Mouse (Mus musculus): Measurements from ENCODE around the gene Ccr6. TPM values are rescaled to one million over a fixed set of nuclear protein-coding genes. Genes with fewer than 3 reads are reported as not detected.

Ccr6 gene
- polyA plus RNA-seq, 1 experiment from 2014 or later, result 0.11 TPM

DNA sequence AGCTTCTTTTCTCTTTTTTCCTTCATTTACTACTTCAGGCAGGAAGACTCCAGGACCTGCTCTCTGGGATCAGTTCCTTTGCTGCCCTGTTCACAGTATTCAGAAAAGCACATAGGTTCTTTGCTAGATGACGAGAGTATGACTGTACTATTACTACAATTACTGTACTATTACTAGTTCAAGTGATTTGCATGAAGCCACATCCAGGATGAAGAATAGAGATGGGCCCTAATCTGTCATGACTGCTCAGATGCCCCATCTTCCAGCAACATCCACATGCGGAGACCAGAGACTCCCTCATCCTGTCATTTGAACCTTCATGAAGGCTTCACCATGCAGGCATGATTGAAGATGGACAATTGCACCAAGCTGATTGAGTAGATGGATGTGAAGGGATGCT, 26.1 kb upstream of the Ccr6 start:
- H3K27ac ChIP-seq (ENCODE audit: low read depth, low read length), result no peak overlapping the region
- ATAC-seq (ENCODE audit: low FRiP score) (no peak), DNase-seq (ENCODE audit: low spot score, missing footprints) (peak; percentile 12)
- no peak overlapping the region for H3K4me3 ChIP-seq (ENCODE audit: low read depth, low read length)
- H3K4me2 ChIP-seq, result no peak overlapping the region
- WGBS, result 88% methylated on average over 2 of the region's 2 CpGs
- H3K36me3 ChIP-seq (ENCODE audit: control insufficient read depth, insufficient read depth, low read length), result no peaks in the 10 kb centered on the region
- H3K4me1 ChIP-seq (ENCODE audit: control insufficient read depth, insufficient read depth, low read length), result no peaks in the 10 kb centered on the region
- no peak overlapping the region for H3K9ac ChIP-seq (ENCODE audit: low read length)
- no peaks in the 10 kb centered on the region for H3K27me3 ChIP-seq (ENCODE audit: control insufficient read depth, insufficient read depth, low read length)
- no peaks in the 10 kb centered on the region for H3K9me3 ChIP-seq (ENCODE audit: control insufficient read depth, low read length)

GRCm38 (mm10) chr17:8210170-8210569, 25.7 kb upstream of the Ccr6 start:
- no peak for ATAC-seq (ENCODE audit: low FRiP score)
- no peaks in the 10 kb centered on the region for H3K9me3 ChIP-seq (ENCODE audit: control insufficient read depth, low read length)
- H3K27ac ChIP-seq (ENCODE audit: low read depth, low read length), result no peak overlapping the region
- H3K4me2 ChIP-seq, result no peak overlapping the region
- no peaks in the 10 kb centered on the region for H3K27me3 ChIP-seq (ENCODE audit: control insufficient read depth, insufficient read depth, low read length)
- no peak overlapping the region for H3K4me3 ChIP-seq (ENCODE audit: low read depth, low read length)
- WGBS, result 45% methylated on average over 3 of the region's 3 CpGs
- H3K9ac ChIP-seq (ENCODE audit: low read length), result no peak overlapping the region
- no peaks in the 10 kb centered on the region for H3K36me3 ChIP-seq (ENCODE audit: control insufficient read depth, insufficient read depth, low read length)
- DNase-seq (ENCODE audit: low spot score, missing footprints), result no peak
- no peaks in the 10 kb centered on the region for H3K4me1 ChIP-seq (ENCODE audit: control insufficient read depth, insufficient read depth, low read length)

GRCm38 (mm10) chr17:8210675-8211074, 25.2 kb upstream of the Ccr6 start:
- 89% methylated on average over 10 of the region's 10 CpGs for WGBS
- H3K27ac ChIP-seq (ENCODE audit: low read depth, low read length), result no peak overlapping the region
- no peak overlapping the region for H3K4me3 ChIP-seq (ENCODE audit: low read depth, low read length)
- no peaks in the 10 kb centered on the region for H3K4me1 ChIP-seq (ENCODE audit: control insufficient read depth, insufficient read depth, low read length)
- ATAC-seq (ENCODE audit: low FRiP score), result no peak
- no peaks in the 10 kb centered on the region for H3K36me3 ChIP-seq (ENCODE audit: control insufficient read depth, insufficient read depth, low read length)
- DNase-seq (ENCODE audit: low spot score, missing footprints), result peak; percentile 2
- no peak overlapping the region for H3K4me2 ChIP-seq
- H3K9me3 ChIP-seq (ENCODE audit: control insufficient read depth, low read length), result no peaks in the 10 kb centered on the region
- no peaks in the 10 kb centered on the region for H3K27me3 ChIP-seq (ENCODE audit: control insufficient read depth, insufficient read depth, low read length)
- H3K9ac ChIP-seq (ENCODE audit: low read length), result no peak overlapping the region

DNA sequence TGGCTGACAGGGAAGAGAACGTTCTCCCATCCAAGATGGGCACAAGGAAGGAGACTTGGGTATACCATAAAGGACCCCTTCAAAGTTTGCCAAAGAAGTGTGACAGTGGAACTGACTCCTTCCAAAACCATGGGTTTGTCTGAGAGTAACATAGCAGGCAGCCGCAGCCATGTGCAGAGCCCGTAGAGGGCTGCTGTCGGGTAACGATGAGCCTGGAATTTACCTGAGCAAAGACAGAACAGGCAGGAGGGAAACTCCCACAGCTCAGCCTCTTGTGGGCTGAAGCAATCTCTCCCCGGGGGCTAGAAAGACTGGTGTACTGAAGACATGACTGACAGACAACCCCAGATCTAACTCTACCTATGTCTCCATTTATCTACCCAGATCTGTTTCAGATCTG, 24.4 kb upstream of the Ccr6 start:
- H3K9me3 ChIP-seq (ENCODE audit: control insufficient read depth, low read length), result no peaks in the 10 kb centered on the region
- H3K4me1 ChIP-seq (ENCODE audit: control insufficient read depth, insufficient read depth, low read length), result no peaks in the 10 kb centered on the region
- no peaks in the 10 kb centered on the region for H3K27me3 ChIP-seq (ENCODE audit: control insufficient read depth, insufficient read depth, low read length)
- WGBS, result 90% methylated on average over 6 of the region's 6 CpGs
- H3K4me3 ChIP-seq (ENCODE audit: low read depth, low read length), result no peak overlapping the region
- H3K36me3 ChIP-seq (ENCODE audit: control insufficient read depth, insufficient read depth, low read length), result no peaks in the 10 kb centered on the region
- no peak for ATAC-seq (ENCODE audit: low FRiP score)
- H3K27ac ChIP-seq (ENCODE audit: low read depth, low read length), result no peak overlapping the region
- no peak overlapping the region for H3K9ac ChIP-seq (ENCODE audit: low read length)
- no peak overlapping the region for H3K4me2 ChIP-seq
- DNase-seq (ENCODE audit: low spot score, missing footprints), result peak; percentile 6

DNA sequence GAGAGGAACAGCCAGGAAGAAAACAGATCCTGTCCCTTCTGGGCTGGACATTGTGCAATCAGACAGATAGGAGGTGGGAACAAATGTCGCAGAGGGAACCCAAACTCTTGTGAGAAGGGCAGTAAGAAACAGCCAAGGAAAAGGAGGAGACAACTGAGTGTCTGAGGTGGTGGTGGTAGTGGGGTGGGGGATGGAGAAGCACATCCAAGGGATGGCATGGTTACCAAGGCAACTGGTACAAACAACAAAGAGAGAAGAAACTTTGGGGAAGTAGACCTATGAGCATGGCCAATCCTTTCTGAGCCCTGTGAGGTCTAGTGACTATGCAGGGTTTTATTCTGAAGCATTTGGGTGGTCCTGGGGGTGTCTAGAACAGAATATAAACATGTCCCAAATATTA, 21.5 kb upstream of the Ccr6 start:
- H3K9me3 ChIP-seq (ENCODE audit: control insufficient read depth, low read length), result no peaks in the 10 kb centered on the region
- H3K27me3 ChIP-seq (ENCODE audit: control insufficient read depth, insufficient read depth, low read length), result no peaks in the 10 kb centered on the region
- no peak overlapping the region for H3K27ac ChIP-seq (ENCODE audit: low read depth, low read length)
- 89% methylated on average over 1 of the region's 1 CpGs for WGBS
- H3K9ac ChIP-seq (ENCODE audit: low read length), result no peak overlapping the region
- H3K4me1 ChIP-seq (ENCODE audit: control insufficient read depth, insufficient read depth, low read length), result no peaks in the 10 kb centered on the region
- no peak for ATAC-seq (ENCODE audit: low FRiP score)
- H3K36me3 ChIP-seq (ENCODE audit: control insufficient read depth, insufficient read depth, low read length), result no peaks in the 10 kb centered on the region
- DNase-seq (ENCODE audit: low spot score, missing footprints), result peak; percentile 4
- H3K4me2 ChIP-seq, result no peak overlapping the region
- no peak overlapping the region for H3K4me3 ChIP-seq (ENCODE audit: low read depth, low read length)

- H3K27ac ChIP-seq (ENCODE audit: low read depth, low read length), result no peak overlapping the region
- no peaks in the 10 kb centered on the region for H3K36me3 ChIP-seq (ENCODE audit: control insufficient read depth, insufficient read depth, low read length)
- H3K4me3 ChIP-seq (ENCODE audit: low read depth, low read length), result no peak overlapping the region
- H3K9ac ChIP-seq (ENCODE audit: low read length), result no peak overlapping the region
- no peaks in the 10 kb centered on the region for H3K9me3 ChIP-seq (ENCODE audit: control insufficient read depth, low read length)
- no peak for ATAC-seq (ENCODE audit: low FRiP score)
- no peaks in the 10 kb centered on the region for H3K4me1 ChIP-seq (ENCODE audit: control insufficient read depth, insufficient read depth, low read length)
- DNase-seq (ENCODE audit: low spot score, missing footprints), result peak; percentile 67
- 90% methylated on average over 12 of the region's 12 CpGs for WGBS
- H3K4me2 ChIP-seq, result no peak overlapping the region
- no peaks in the 10 kb centered on the region for H3K27me3 ChIP-seq (ENCODE audit: control insufficient read depth, insufficient read depth, low read length)
Measured at GRCm38 (mm10) chr17:8215016-8215745, 20.7 kb upstream of the Ccr6 start.

GRCm38 (mm10) chr17:8223225-8223624, 12.6 kb upstream of the Ccr6 start:
- no peaks in the 10 kb centered on the region for H3K4me1 ChIP-seq (ENCODE audit: control insufficient read depth, insufficient read depth, low read length)
- no peak overlapping the region for H3K9ac ChIP-seq (ENCODE audit: low read length)
- no peaks in the 10 kb centered on the region for H3K9me3 ChIP-seq (ENCODE audit: control insufficient read depth, low read length)
- H3K27me3 ChIP-seq (ENCODE audit: control insufficient read depth, insufficient read depth, low read length), result no peaks in the 10 kb centered on the region
- no peak overlapping the region for H3K4me3 ChIP-seq (ENCODE audit: low read depth, low read length)
- ATAC-seq (ENCODE audit: low FRiP score) (no peak), DNase-seq (ENCODE audit: low spot score, missing footprints) (peak; percentile 6)
- H3K27ac ChIP-seq (ENCODE audit: low read depth, low read length), result no peak overlapping the region
- no peak overlapping the region for H3K4me2 ChIP-seq
- WGBS, result 94% methylated on average over 10 of the region's 10 CpGs
- H3K36me3 ChIP-seq (ENCODE audit: control insufficient read depth, insufficient read depth, low read length), result no peaks in the 10 kb centered on the region

GRCm38 (mm10) chr17:8224072-8224471, 11.8 kb upstream of the Ccr6 start:
- no peaks in the 10 kb centered on the region for H3K27me3 ChIP-seq (ENCODE audit: control insufficient read depth, insufficient read depth, low read length)
- 76% methylated on average over 1 of the region's 1 CpGs for WGBS
- peak; percentile 12 for DNase-seq (ENCODE audit: low spot score, missing footprints)
- no peaks in the 10 kb centered on the region for H3K36me3 ChIP-seq (ENCODE audit: control insufficient read depth, insufficient read depth, low read length)
- H3K27ac ChIP-seq (ENCODE audit: low read depth, low read length), result no peak overlapping the region
- no peak for ATAC-seq (ENCODE audit: low FRiP score)
- H3K9ac ChIP-seq (ENCODE audit: low read length), result no peak overlapping the region
- H3K4me1 ChIP-seq (ENCODE audit: control insufficient read depth, insufficient read depth, low read length), result no peaks in the 10 kb centered on the region
- no peaks in the 10 kb centered on the region for H3K9me3 ChIP-seq (ENCODE audit: control insufficient read depth, low read length)
- no peak overlapping the region for H3K4me2 ChIP-seq
- H3K4me3 ChIP-seq (ENCODE audit: low read depth, low read length), result no peak overlapping the region

- ATAC-seq (ENCODE audit: low FRiP score) (no peak), DNase-seq (ENCODE audit: low spot score, missing footprints) (no peak)
- H3K36me3 ChIP-seq (ENCODE audit: control insufficient read depth, insufficient read depth, low read length), result no peaks in the 10 kb centered on the region
Measured at GRCm38 (mm10) chr17:8225166-8225565, 10.7 kb upstream of the Ccr6 start.

More at GRCm38 (mm10) chr17:8225166-8225565, 10.7 kb upstream of the Ccr6 start:
- 96% methylated on average over 2 of the region's 2 CpGs for WGBS
- Histone ChIP-seq H3K4me3 (ENCODE audit: low read depth, low read length) (no peak overlapping the region), H3K27ac (ENCODE audit: low read depth, low read length) (no peak overlapping the region), H3K27me3 (ENCODE audit: control insufficient read depth, insufficient read depth, low read length) (no peaks in the 10 kb centered on the region), H3K4me2 (no peak overlapping the region), H3K9ac (ENCODE audit: low read length) (no peak overlapping the region), H3K9me3 (ENCODE audit: control insufficient read depth, low read length) (no peaks in the 10 kb centered on the region), H3K4me1 (ENCODE audit: control insufficient read depth, insufficient read depth, low read length) (no peaks in the 10 kb centered on the region)

Data from midbrain, embryonic 11.5 days (tissue).